Mouse (Mus musculus) heart, postnatal 0 days (tissue): ENCODE data around the gene Chd9.

Source experiments
- CTCF ChIP-seq: IDR thresholded peaks from 2 replicates; pipeline ENCODE4 v1.5.1; 2016; ENCODE audit warnings: antibody characterized with exemption, control low read depth, low read depth
- EP300 ChIP-seq: IDR thresholded peaks from 2 replicates; pipeline ENCODE4 v1.6.1; 2016; ENCODE audit warnings: antibody characterized with exemption, low read depth

DNA sequence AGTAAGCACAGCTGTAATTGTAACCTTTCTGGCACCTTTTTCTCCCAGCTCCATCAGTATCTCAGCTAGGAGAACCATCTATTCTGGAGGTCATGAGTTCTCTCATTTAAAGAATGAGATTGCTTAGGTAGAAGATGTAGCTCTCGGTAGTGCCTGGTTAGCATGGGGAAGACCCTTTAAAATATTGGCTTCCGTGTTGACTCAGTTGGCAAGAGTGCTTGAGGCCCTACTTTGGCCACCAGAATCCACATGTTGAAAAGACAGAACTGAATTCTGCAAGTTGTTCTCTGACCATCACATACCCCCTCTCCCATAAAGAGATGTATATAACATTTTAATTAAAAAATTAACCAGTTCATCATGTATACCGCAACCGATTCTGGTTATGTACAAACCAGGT, 78.8 kb downstream of the Chd9 start:
- TF ChIP-seq CTCF = no peak
- no peak for TF ChIP-seq EP300
